Mouse (Mus musculus) hindbrain, embryonic 12.5 days (tissue): ENCODE measurements at regions not wholly inside any gene's neighbourhood (a gene's known extent, or its start where the extent isn't known, plus 50 kb on each side); places are given as distances from the start of the nearest gene placed in this dataset.

Experiments
- ATAC-seq: fragments of 200-750 bp; cut with Nextera tagmentation; 2 replicates; pipeline ENCODE4 v1.8.0; 2017; ENCODE audit warnings: moderate TSS enrichment; ENCODE audit not compliant: low FRiP score
- H3K27ac ChIP-seq: fragments of 300-500 bp; sonication (generic); 2 replicates; pipeline ENCODE4 v1.5.1; 2016; ENCODE audit warnings: mild to moderate bottlenecking
- H3K27me3 ChIP-seq: fragments of 300-500 bp; sonication (generic); 2 replicates; pipeline ENCODE4 v1.6.1; 2016; ENCODE audit warnings: mild to moderate bottlenecking
- H3K36me3 ChIP-seq: fragments of 300-500 bp; sonication (generic); 2 replicates; pipeline ENCODE4 v1.6.1; 2016; ENCODE audit warnings: mild to moderate bottlenecking
- H3K4me1 ChIP-seq: fragments of 300-500 bp; sonication (generic); 2 replicates; pipeline ENCODE4 v1.6.1; 2016
- H3K4me2 ChIP-seq: fragments of 300-500 bp; sonication (generic); replicated peaks from 2 replicates; pipeline ENCODE4 v1.6.1; 2016; ENCODE audit warnings: mild to moderate bottlenecking
- H3K4me3 ChIP-seq: fragments of 300-500 bp; sonication (generic); 2 replicates; pipeline ENCODE4 v1.5.1; 2016; ENCODE audit warnings: mild to moderate bottlenecking
- H3K9ac ChIP-seq: fragments of 300-500 bp; sonication (generic); 2 replicates; pipeline ENCODE4 v1.6.1; 2016; ENCODE audit warnings: mild to moderate bottlenecking, moderate library complexity
- H3K9me3 ChIP-seq: fragments of 300-500 bp; sonication (generic); replicated peaks from 2 replicates; pipeline ENCODE4 v1.6.1; 2016; ENCODE audit warnings: mild to moderate bottlenecking
- WGBS: fragments of 180-500 bp; shearing (Covaris S2); methylation state at CpG from one replicate; pipeline ENCODE4 v1.1.7; 2016; 5-methylcytosine and 5-hydroxymethylcytosine counted together

DNA sequence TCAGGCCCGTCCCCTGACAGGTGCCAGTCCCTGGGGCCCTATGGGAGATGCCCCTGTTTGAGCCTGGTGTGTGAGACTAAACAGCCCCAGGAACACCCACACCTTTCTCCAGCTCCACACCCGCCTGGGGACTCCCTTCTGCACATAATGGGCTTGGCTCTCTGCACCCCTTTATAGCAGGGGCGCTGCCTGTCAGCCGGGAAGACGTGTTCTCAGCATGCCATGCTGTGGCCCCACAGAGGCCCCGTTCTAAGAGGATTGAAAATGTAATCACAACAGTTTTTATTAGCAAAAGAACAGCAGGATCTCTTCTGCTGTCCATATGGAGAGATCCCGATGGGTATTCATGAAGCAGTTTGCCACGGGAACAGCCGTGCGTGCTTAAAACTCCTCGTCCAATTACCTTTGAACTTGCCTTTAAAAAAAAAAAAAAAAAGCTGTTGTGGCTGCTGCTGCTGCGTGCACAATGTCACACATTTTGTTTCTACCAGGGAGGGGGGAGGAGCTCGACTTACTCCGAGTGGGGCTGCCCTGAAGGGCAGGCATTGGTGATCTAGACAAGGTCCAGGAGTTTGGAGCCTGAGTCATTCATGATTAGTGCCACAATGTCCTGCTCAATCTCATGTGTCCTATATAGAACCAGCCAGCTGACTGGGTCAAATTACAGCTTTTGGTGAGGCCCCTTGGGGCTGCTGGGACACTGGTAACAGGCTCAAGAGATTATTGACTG is 119.7 kb downstream of the Rps24 start:
- ATAC-seq = peak; percentile 67
- no peak overlapping the region for H3K4me3 ChIP-seq
- no peak overlapping the region; the same call in 1 of the 2 replicates for H3K4me2 ChIP-seq
- H3K9ac ChIP-seq = no peak overlapping the region
- no peaks in the 10 kb centered on the region for H3K9me3 ChIP-seq
- H3K36me3 ChIP-seq = no peaks in the 10 kb centered on the region
- peak overlapping the region; percentile 64; the same call in 1 of the 2 replicates for H3K27ac ChIP-seq
- peaks cover 19% of the 10 kb centered on the region for H3K4me1 ChIP-seq
- 15% methylated on average over 14 of the region's 14 CpGs for WGBS
- no peaks in the 10 kb centered on the region for H3K27me3 ChIP-seq

DNA sequence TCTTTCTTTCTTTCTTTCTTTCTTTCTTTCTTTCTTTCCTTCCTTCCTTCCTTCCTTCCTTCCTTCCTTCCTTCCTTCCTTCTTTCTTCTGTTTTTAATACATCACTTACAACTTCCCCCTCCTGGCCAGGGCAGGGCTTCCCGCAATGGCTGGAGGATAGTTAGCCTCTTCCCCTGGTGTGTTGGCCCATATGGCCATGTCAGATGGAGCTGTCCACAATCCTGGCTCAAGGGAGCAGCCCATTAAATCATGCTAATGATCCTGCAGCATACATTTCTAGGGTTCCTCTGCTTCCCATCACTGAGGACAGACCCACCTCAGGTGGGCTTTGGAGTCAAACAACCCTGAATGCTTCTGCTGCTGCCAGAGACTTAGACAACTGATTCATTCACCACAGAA is 121.4 kb downstream of the Rps24 start:
- H3K27ac ChIP-seq = no peak overlapping the region
- no peaks in the 10 kb centered on the region for H3K27me3 ChIP-seq
- peaks cover 15% of the 10 kb centered on the region for H3K4me1 ChIP-seq
- no peak for ATAC-seq
- no peaks in the 10 kb centered on the region for H3K9me3 ChIP-seq
- H3K9ac ChIP-seq = no peak overlapping the region
- H3K36me3 ChIP-seq = no peaks in the 10 kb centered on the region
- no peak overlapping the region for H3K4me2 ChIP-seq
- H3K4me3 ChIP-seq = no peak overlapping the region
- WGBS = 61% methylated on average over 1 of the region's 1 CpGs

DNA sequence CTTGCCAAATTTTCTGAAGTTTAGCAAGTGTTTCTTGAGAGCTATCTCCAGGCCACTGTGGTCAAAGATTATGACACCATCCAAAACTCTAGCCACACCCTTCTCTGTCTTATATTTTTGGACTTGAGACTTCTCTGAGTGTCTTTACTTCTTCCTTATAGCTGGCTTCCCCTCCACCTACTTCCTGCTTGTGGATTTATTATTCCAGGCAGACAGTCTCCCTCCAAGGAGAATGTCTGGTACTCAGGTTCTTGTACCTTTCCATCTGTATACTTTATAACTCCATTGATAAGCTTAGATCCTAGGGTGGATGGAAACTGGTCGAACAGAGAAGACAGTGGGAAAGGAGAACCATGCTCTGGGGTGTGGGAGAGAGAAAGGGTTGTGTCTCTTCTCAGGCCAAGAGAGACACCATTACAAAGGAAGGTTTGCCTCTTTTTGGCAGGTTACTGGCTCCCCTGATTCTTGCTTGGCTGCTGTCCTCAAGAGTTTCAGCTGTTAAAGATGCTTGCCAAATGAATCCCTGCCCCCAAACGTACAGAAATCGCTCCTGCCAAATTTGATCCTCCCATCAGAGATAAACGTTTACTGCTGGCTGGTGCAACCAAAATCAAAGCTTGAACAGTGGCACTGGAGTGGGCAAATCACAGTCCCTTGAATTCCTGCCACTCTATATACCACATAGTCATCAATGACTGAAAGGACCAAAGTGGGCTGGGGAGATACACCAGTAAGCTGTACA is 125.5 kb downstream of the Rps24 start:
- no peak overlapping the region for H3K27ac ChIP-seq
- no peaks in the 10 kb centered on the region for H3K27me3 ChIP-seq
- ATAC-seq = no peak
- no peak overlapping the region for H3K4me3 ChIP-seq
- H3K4me1 ChIP-seq = peaks cover 23% of the 10 kb centered on the region
- no peak overlapping the region for H3K9ac ChIP-seq
- H3K4me2 ChIP-seq = no peak overlapping the region
- WGBS = 76% methylated on average over 4 of the region's 4 CpGs
- no peaks in the 10 kb centered on the region for H3K9me3 ChIP-seq
- no peaks in the 10 kb centered on the region for H3K36me3 ChIP-seq

DNA sequence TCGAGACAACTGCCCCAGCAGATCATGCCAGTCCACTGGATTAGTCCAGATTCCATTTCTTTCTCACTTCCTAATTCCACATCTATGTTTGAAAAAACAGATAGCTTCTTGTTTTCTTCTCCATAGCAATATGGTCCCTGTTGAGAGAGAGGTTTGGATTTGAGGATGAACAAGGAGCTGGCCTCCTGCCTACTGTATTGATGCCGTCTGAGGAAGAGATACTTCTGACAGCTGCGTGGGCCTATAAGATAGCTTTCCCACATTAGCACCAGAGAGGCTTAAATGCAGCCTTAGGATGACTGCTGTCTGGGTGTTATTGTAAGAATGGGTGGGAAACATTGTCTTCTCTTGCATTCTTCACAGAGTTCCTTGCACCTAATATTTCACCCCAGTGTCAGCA is 128.9 kb downstream of the Rps24 start:
- H3K36me3 ChIP-seq = no peaks in the 10 kb centered on the region
- no peak overlapping the region for H3K9ac ChIP-seq
- ATAC-seq = no peak
- H3K27ac ChIP-seq = peak overlapping the region; percentile 98
- no peak overlapping the region for H3K4me2 ChIP-seq
- H3K4me3 ChIP-seq = no peak overlapping the region
- H3K4me1 ChIP-seq = peaks cover 42% of the 10 kb centered on the region
- H3K27me3 ChIP-seq = no peaks in the 10 kb centered on the region
- WGBS = 77% methylated on average over 3 of the region's 3 CpGs
- H3K9me3 ChIP-seq = no peaks in the 10 kb centered on the region

DNA sequence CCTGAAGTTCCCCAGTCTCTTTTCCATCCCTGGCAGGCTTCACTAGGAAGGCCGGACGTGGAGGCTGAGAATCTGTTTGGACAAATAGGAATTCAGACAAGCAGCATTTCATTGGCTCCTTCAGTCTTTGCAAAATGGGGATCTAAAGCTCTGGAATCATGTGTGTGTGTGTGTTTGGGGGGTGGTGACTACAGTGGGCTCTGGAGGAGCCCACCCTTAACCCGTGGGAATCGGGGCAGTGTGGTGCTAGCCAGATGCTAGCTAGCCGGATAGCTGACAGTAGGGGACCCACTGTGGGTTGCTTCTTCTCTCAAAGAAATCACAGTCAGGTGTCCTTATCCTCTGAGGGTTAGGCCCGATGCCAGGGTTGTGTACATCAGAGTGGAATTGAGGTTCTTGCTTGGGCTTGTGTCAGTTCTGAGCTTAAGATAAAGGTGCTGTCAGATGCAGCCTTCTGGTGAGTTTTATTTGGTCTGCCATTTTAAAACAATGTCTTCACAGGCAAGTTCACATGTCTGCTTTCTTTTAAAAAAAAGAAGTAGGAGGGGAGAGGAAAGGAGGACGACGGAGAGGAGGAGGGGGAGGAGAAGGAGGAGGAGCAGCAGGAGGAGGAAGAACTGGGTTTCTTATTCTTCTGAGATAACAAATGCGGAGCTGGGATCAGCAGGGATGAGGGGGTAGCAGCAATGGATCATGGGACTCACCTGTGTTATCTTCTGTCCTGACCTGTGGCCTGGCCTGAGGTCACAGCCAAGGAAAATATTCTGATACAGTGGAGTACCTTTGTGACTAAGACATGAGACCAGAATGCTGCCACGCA is 129.6 kb downstream of the Rps24 start:
- Histone ChIP-seq H3K27me3 (no peaks in the 10 kb centered on the region), H3K9me3 (no peaks in the 10 kb centered on the region), H3K4me1 (peaks cover 42% of the 10 kb centered on the region), H3K36me3 (no peaks in the 10 kb centered on the region), H3K27ac (peak overlapping the region; percentile 98), H3K4me2 (peak overlapping the region; percentile 17), H3K4me3 (no peak overlapping the region), H3K9ac (no peak overlapping the region)
- ATAC-seq = no peak
- WGBS = 28% methylated on average over 10 of the region's 10 CpGs

DNA sequence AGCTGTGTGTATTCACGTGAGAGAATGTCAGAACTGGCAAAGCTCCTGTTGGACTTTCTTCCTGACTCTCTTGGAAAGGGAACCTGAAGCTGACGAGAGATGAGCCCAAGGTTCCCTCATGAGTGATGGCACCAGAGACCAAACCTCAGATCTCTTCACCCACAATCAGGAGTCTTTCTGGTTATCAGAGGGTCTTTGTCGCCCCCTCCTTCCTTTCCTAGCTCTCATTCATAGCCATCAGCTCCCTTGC is 130.1 kb downstream of the Rps24 start:
- no peaks in the 10 kb centered on the region for H3K9me3 ChIP-seq
- H3K4me1 ChIP-seq = peaks cover 42% of the 10 kb centered on the region
- peak overlapping the region; percentile 98 for H3K27ac ChIP-seq
- H3K9ac ChIP-seq = no peak overlapping the region
- H3K36me3 ChIP-seq = no peaks in the 10 kb centered on the region
- H3K4me2 ChIP-seq = peak overlapping the region; percentile 17
- WGBS = 18% methylated on average over 3 of the region's 3 CpGs
- H3K4me3 ChIP-seq = no peak overlapping the region
- no peak for ATAC-seq
- H3K27me3 ChIP-seq = no peaks in the 10 kb centered on the region

DNA sequence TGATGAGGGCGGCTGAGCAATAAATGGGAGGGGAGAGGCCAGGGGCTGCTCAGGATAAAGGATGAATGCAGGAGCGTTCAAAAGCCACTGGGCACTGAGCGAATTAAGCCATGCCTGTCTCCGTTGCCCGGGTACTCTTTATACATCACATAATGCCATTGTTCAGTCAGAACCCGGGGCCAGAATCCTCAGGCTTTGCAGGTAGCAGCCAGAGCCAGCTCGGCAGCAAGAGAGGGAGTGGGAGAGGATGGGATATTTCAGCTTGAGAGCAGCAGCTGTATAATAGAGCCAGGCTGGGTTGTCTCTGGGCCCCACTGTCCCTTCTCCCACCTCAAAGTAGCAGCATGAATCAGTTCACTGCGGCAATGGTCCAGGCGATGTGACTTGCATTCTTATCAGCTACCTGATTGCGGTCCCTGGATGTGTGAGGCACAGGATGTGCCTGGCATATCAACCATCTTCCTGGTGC is 130.5 kb downstream of the Rps24 start:
- H3K27ac ChIP-seq = peak overlapping the region; percentile 98
- no peaks in the 10 kb centered on the region for H3K36me3 ChIP-seq
- 28% methylated on average over 10 of the region's 10 CpGs for WGBS
- no peak overlapping the region for H3K4me3 ChIP-seq
- H3K9ac ChIP-seq = no peak overlapping the region
- no peaks in the 10 kb centered on the region for H3K27me3 ChIP-seq
- no peaks in the 10 kb centered on the region for H3K9me3 ChIP-seq
- peak; percentile 92 for ATAC-seq
- peak overlapping the region; percentile 17 for H3K4me2 ChIP-seq
- H3K4me1 ChIP-seq = peaks cover 42% of the 10 kb centered on the region

DNA sequence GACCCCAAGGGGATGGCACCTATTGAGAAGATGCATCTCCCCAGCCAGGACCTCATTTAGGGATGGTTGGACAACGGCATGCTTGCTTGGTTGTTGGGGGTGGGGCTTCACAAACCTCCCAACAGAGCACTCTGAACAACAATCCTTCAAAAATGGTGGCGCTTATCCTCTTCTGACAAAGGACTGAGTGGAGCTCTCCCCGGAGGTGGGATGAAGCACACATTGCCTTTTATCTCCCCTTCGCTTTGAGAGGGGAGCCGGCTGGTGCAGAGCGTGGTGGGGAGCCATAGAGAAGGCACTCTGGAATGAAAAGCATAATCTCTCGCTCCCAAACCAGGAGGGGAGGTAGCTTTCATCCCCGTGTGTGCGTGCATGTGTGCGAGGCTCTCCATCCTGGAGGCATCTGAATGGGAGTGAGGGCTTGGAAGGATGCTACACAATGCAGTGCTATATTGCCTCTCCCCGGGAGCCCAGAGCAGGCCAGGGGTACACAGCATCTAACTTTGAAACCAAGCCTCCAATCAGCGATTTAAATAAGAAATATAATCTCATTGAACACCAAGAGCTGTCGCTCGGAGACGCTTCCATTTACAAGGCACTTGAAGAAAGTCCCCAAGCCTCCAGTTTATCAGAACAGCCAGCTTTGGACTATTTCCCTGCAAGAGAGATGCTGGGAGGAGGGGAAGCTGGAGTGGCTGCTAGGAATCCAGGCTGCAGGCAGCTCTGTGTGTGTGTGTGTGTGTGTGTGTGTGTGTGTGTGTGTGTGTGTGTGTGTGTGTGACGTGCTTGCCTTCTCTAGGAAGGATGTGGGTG is 131.5 kb downstream of the Rps24 start:
- H3K36me3 ChIP-seq = no peaks in the 10 kb centered on the region
- H3K27ac ChIP-seq = peak overlapping the region; percentile 98
- H3K27me3 ChIP-seq = no peaks in the 10 kb centered on the region
- H3K4me2 ChIP-seq = peak overlapping the region; percentile 24
- peaks cover 42% of the 10 kb centered on the region for H3K4me1 ChIP-seq
- WGBS = 29% methylated on average over 16 of the region's 16 CpGs
- peak; percentile 38 for ATAC-seq
- peak overlapping the region; percentile 25; the same call in 1 of the 2 replicates for H3K9ac ChIP-seq
- no peaks in the 10 kb centered on the region for H3K9me3 ChIP-seq
- no peak overlapping the region for H3K4me3 ChIP-seq

DNA sequence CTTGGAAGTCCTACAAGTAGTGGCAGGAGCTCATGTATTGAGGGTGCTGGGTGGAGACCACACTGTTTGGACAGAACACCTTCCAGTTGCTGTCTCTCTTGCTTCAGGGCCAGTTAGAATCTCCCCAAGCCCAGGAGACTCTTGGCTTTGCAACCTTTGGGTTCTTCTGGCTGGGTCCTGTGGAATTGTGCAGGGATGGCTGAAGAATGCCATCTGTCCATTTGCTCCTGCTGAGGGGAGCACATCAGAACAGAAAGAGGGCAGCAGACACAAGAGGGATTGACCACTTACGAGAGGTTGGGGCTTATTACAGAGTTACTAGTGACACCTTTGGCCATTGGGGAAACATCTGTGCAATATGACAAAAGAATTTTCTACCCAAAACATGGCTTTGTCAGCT is 145.1 kb downstream of the Rps24 start:
- Histone ChIP-seq H3K9me3 (0 out of 2 replicates have a peak, but pooled peaks cover under 1% of the 10 kb centered on the region), H3K9ac (no peak overlapping the region), H3K4me3 (no peak overlapping the region), H3K27ac (no peak overlapping the region), H3K27me3 (no peaks in the 10 kb centered on the region), H3K4me2 (no peak overlapping the region), H3K4me1 (no peaks in the 10 kb centered on the region), H3K36me3 (no peaks in the 10 kb centered on the region)
- no peak for ATAC-seq
- WGBS = 86% methylated on average over 1 of the region's 1 CpGs

DNA sequence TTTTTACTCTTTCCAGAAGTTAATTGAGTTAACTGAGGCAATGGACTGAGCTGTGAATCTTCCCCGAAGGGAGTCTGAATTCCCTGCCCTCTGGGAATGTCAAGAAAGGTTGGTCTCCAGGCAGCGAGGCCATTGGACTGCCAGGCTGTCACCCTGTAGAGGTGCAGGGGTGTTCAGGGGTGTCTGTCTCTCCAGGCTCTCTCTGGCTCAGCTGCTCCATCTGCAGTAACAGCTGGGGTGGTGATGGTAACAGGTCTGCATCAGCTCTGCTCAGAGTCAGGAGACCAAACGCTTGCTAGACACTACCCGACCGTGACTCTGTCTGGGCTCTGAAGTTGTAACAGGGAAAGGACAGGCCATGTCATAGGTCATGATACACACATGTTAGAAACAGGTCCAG is 154.9 kb downstream of the Rps24 start:
- 60% methylated on average over 5 of the region's 5 CpGs for WGBS
- H3K27me3 ChIP-seq = no peaks in the 10 kb centered on the region
- H3K4me2 ChIP-seq = no peak overlapping the region
- H3K9ac ChIP-seq = no peak overlapping the region
- H3K9me3 ChIP-seq = no peaks in the 10 kb centered on the region
- H3K27ac ChIP-seq = no peak overlapping the region
- no peak overlapping the region for H3K4me3 ChIP-seq
- H3K4me1 ChIP-seq = peaks cover 16% of the 10 kb centered on the region
- ATAC-seq = no peak
- H3K36me3 ChIP-seq = no peaks in the 10 kb centered on the region

DNA sequence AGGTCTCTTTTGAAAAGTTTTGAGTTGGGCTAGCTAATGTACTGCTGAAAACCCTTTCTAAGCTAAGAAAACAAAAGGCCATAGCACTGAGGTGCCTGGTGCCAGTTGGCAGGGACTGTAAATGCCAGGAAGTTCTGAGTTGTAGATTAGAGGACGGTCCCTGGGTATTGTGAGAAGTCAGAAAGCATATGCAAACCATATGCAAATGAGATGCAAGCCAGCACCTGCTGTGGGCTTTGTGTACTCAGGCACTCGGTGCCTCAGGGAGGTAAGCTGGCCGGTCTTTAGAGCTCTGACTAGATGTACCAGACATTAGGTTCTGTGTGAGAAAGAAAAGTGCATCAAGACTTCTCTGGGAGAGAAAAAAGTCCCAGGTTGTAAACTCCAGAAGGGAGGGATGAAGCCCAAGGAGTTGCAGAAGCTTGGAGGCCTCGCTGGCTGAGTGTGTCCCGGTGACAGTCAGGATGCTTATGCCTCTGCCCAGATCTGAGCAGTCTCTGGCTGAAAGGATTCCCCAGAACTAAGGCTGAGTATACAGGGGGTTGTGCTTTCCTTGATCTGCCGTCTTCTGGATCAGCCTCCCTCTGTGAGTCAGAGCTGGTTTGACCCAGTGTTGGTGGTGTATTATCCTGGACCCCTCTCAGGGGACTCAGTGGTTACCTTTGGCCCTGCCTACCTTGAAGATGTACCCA is 157.3 kb downstream of the Rps24 start:
- no peaks in the 10 kb centered on the region for H3K36me3 ChIP-seq
- H3K4me3 ChIP-seq = no peak overlapping the region
- peak overlapping the region; percentile 83 for H3K27ac ChIP-seq
- no peaks in the 10 kb centered on the region for H3K9me3 ChIP-seq
- 18% methylated on average over 6 of the region's 6 CpGs for WGBS
- ATAC-seq = peak; percentile 80
- H3K4me1 ChIP-seq = peaks cover 20% of the 10 kb centered on the region
- no peaks in the 10 kb centered on the region for H3K27me3 ChIP-seq
- no peak overlapping the region for H3K4me2 ChIP-seq
- H3K9ac ChIP-seq = no peak overlapping the region
